Mouse (Mus musculus): ENCODE measurements around the gene Gpalpp1. TPM values are rescaled to one million over a fixed set of nuclear protein-coding genes. Genes with fewer than 3 reads are reported as not detected.
A peak's percentile ranks its signal among the peaks of the same experiment; 100 is the strongest.

Gene Gpalpp1
- polyA plus RNA-seq, 1 experiment from 2014 or later, result 13.2 TPM

GRCm38 (mm10) chr14:76097815-76098214 lies 12.7 kb downstream of the Gpalpp1 start:
- no peaks in the 10 kb centered on the region for H3K27me3 ChIP-seq
- no peak overlapping the region for H3K4me2 ChIP-seq
- 87% methylated on average over 5 of the region's 5 CpGs for WGBS
- H3K4me3 ChIP-seq (replicated peaks), result no peak overlapping the region
- no peaks in the 10 kb centered on the region for H3K9me3 ChIP-seq
- no peak overlapping the region for H3K9ac ChIP-seq (replicated peaks)
- ATAC-seq (ENCODE audit: insufficient number of reproducible peaks, insufficient read depth, low FRiP score, low TSS enrichment, low read depth), result no peak
- no peaks in the 10 kb centered on the region for H3K4me1 ChIP-seq (replicated peaks)
- H3K36me3 ChIP-seq, result peaks cover 77% of the 10 kb centered on the region
- no peak overlapping the region for H3K27ac ChIP-seq

DNA sequence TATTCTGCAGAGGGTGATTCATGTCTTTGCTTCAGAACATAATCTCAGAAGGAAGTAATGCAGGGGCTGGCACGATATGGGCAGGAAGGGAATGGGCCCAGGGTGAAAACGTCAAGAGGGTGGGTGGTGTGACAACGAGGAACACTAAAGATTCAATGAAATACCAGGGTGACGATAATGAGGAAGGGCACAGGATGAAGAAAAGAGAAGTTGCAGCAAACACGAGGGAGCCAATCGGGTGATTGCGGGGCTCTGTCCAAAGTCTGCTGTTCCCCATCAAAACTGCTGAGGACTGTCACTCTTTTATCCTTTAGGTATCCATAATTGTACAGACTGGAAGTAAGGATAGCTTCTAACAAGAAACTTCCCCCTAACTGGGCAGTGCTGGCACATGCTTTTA lies 13.3 kb downstream of the Gpalpp1 start:
- H3K27me3 ChIP-seq, result no peaks in the 10 kb centered on the region
- H3K9ac ChIP-seq (replicated peaks), result no peak overlapping the region
- H3K36me3 ChIP-seq, result peaks cover 80% of the 10 kb centered on the region

DNA sequence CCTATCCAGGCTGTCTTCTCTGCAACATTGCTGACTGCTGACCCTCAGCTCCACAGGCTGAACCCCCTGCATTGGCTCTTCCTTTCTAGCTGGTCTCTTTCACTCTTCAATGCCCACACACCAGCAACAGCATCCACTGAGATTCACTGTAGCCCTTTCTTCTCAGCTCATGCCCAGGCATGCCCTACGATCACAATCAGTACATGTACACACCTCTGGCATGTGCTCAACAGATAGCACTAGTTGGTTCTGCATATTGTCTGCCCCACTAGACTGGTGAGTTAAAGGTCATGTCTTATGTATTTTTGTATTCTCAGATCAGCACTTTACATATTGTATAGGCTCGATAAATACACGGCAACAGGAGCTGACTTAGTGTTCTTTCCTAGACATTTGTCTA lies 26.4 kb downstream of the Gpalpp1 start:
- Histone ChIP-seq H3K4me1 (replicated peaks) (no peaks in the 10 kb centered on the region), H3K9me3 (no peaks in the 10 kb centered on the region), H3K36me3 (peaks cover 11% of the 10 kb centered on the region), H3K4me2 (no peak overlapping the region), H3K27me3 (no peaks in the 10 kb centered on the region), H3K9ac (replicated peaks) (no peak overlapping the region), H3K4me3 (replicated peaks) (no peak overlapping the region), H3K27ac (no peak overlapping the region; the same call in 1 of the 2 replicates)
- 87% methylated on average over 3 of the region's 3 CpGs for WGBS
- ATAC-seq (ENCODE audit: insufficient number of reproducible peaks, insufficient read depth, low FRiP score, low TSS enrichment, low read depth), result no peak

More for the DNA sequence above, 13.3 kb downstream of the Gpalpp1 start:
- Histone ChIP-seq H3K4me3 (replicated peaks) (no peak overlapping the region), H3K4me1 (replicated peaks) (no peaks in the 10 kb centered on the region), H3K4me2 (no peak overlapping the region), H3K9me3 (no peaks in the 10 kb centered on the region), H3K27ac (no peak overlapping the region)
- 93% methylated on average over 7 of the region's 7 CpGs for WGBS
- ATAC-seq (ENCODE audit: insufficient number of reproducible peaks, insufficient read depth, low FRiP score, low TSS enrichment, low read depth), result no peak

- Histone ChIP-seq H3K27ac (no peak overlapping the region), H3K9ac (replicated peaks) (no peak overlapping the region), H3K4me3 (replicated peaks) (no peak overlapping the region), H3K9me3 (no peaks in the 10 kb centered on the region), H3K4me2 (no peak overlapping the region), H3K27me3 (no peaks in the 10 kb centered on the region), H3K4me1 (replicated peaks) (no peaks in the 10 kb centered on the region), H3K36me3 (peaks cover 5% of the 10 kb centered on the region; the same call in 1 of the 2 replicates)
- ATAC-seq (ENCODE audit: insufficient number of reproducible peaks, insufficient read depth, low FRiP score, low TSS enrichment, low read depth), result no peak
- WGBS, result 84% methylated on average over 13 of the region's 13 CpGs
Measured at GRCm38 (mm10) chr14:76082086-76082636, 28.4 kb downstream of the Gpalpp1 start.

DNA sequence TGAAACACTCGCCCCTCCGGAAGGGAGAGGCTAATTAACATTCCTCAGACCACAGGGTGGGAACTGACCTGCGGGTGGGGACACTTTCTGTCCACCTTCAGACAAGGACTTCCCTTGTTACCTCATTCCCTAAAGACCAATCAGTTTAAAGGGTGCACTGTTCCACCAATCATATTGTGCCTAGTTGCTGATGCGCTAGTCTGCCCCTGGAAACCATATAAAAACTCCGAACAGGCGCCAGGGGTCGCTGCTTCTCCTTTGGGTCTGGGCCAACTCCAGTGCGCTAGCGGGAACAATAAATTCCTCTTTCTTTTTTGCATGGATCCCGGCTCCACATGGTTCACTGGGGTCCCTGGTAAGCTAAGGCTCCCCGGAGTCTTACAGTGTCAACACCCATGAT lies 29.1 kb downstream of the Gpalpp1 start:
- peaks cover 3% of the 10 kb centered on the region; the same call in 1 of the 2 replicates for H3K36me3 ChIP-seq
- no peak overlapping the region for H3K4me3 ChIP-seq (replicated peaks)
- H3K27ac ChIP-seq, result no peak overlapping the region
- no peak overlapping the region for H3K9ac ChIP-seq (replicated peaks)
- H3K4me1 ChIP-seq (replicated peaks), result 0 out of 2 replicates have a peak, but pooled peaks cover 4% of the 10 kb centered on the region
- no peak for ATAC-seq (ENCODE audit: insufficient number of reproducible peaks, insufficient read depth, low FRiP score, low TSS enrichment, low read depth)
- no peak overlapping the region for H3K4me2 ChIP-seq
- WGBS, result 65% methylated on average over 11 of the region's 11 CpGs
- H3K27me3 ChIP-seq, result no peaks in the 10 kb centered on the region
- no peaks in the 10 kb centered on the region for H3K9me3 ChIP-seq

GRCm38 (mm10) chr14:76077088-76077491 lies 33.5 kb downstream of the Gpalpp1 start:
- Histone ChIP-seq H3K9ac (replicated peaks) (no peak overlapping the region), H3K4me2 (no peak overlapping the region; the same call in 1 of the 2 replicates), H3K36me3 (no peaks in the 10 kb centered on the region), H3K27ac (no peak overlapping the region), H3K9me3 (no peaks in the 10 kb centered on the region), H3K4me3 (replicated peaks) (no peak overlapping the region), H3K4me1 (replicated peaks) (0 out of 2 replicates have a peak, but pooled peaks cover 4% of the 10 kb centered on the region), H3K27me3 (no peaks in the 10 kb centered on the region)
- ATAC-seq (ENCODE audit: insufficient number of reproducible peaks, insufficient read depth, low FRiP score, low TSS enrichment, low read depth), result no peak; the same call in 1 of the 2 replicates
- WGBS, result 50% methylated on average over 9 of the region's 9 CpGs

DNA sequence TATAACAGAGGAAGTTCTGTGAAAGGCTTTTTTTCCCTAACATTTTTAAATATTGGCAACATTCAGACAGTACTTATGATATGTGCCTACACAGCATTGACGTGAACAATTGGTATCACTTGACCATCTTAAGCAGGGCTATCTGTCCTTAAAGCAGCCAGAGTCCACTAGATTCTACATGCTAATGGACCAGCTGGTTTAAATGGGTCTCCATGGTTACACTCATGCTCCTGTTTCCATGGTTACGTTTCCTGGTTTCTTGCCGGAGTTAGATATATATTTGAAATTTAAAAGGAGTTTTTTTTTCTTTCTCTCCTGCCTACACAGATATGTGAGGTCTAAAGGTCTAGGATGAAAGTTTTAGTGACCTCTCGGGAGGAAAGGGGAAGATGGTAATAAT lies 34.0 kb downstream of the Gpalpp1 start:
- H3K9ac ChIP-seq (replicated peaks), result no peak overlapping the region
- H3K9me3 ChIP-seq, result no peaks in the 10 kb centered on the region
- no peaks in the 10 kb centered on the region for H3K27me3 ChIP-seq
- 64% methylated on average over 4 of the region's 4 CpGs for WGBS
- no peak overlapping the region for H3K4me3 ChIP-seq (replicated peaks)
- H3K4me2 ChIP-seq, result no peak overlapping the region
- no peak for ATAC-seq (ENCODE audit: insufficient number of reproducible peaks, insufficient read depth, low FRiP score, low TSS enrichment, low read depth)
- no peaks in the 10 kb centered on the region for H3K36me3 ChIP-seq
- H3K27ac ChIP-seq, result no peak overlapping the region
- 0 out of 2 replicates have a peak, but pooled peaks cover 4% of the 10 kb centered on the region for H3K4me1 ChIP-seq (replicated peaks)

DNA sequence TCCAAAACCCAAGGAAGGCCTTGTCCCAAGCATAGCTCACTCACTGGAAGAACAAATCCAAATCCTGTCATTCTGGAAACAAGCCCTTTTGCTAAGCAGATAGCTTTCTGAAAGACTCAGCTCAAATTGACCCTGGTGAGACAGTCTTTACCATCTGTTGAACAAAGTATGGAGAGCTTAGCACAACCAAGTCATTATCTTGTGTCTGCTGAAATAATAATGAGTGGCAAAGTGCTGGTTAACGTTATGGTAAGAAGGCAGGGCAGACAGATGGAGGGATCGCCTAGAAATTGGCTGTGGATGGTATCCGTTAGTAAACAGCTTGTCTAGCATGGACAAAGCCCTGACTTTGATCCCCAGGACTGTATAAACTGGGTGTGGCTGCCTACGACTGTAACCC lies 34.8 kb downstream of the Gpalpp1 start:
- Histone ChIP-seq H3K4me2 (no peak overlapping the region), H3K27ac (no peak overlapping the region), H3K9ac (replicated peaks) (no peak overlapping the region), H3K36me3 (no peaks in the 10 kb centered on the region), H3K4me3 (replicated peaks) (no peak overlapping the region), H3K4me1 (replicated peaks) (0 out of 2 replicates have a peak, but pooled peaks cover 4% of the 10 kb centered on the region), H3K9me3 (no peaks in the 10 kb centered on the region), H3K27me3 (no peaks in the 10 kb centered on the region)
- ATAC-seq (ENCODE audit: insufficient number of reproducible peaks, insufficient read depth, low FRiP score, low TSS enrichment, low read depth), result no peak
- 54% methylated on average over 4 of the region's 4 CpGs for WGBS

DNA sequence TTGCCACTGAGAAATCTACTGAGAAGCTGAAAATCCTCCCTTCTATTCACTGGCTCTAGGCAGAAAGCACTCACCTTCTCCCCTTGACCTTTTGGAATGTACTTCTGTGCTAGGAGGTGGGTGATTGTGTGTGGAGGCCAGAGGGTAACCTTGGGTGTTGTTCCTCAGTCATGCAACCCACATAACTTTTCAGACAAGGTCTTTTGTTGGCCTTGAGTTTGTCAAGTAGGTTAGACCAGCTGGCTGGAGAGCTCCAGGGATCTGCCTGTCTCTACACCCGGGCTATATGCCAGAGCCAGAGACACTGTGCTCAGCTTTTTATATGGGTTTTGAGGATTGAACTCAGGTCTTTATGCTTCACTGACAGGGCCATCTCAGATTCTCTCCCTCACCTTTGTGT lies 36.4 kb downstream of the Gpalpp1 start:
- H3K4me1 ChIP-seq (replicated peaks), result peaks cover 13% of the 10 kb centered on the region
- ATAC-seq (ENCODE audit: insufficient number of reproducible peaks, insufficient read depth, low FRiP score, low TSS enrichment, low read depth), result no peak
- H3K4me2 ChIP-seq, result no peak overlapping the region
- no peaks in the 10 kb centered on the region for H3K36me3 ChIP-seq
- WGBS, result 78% methylated on average over 1 of the region's 1 CpGs
- H3K9me3 ChIP-seq, result no peaks in the 10 kb centered on the region
- H3K9ac ChIP-seq (replicated peaks), result no peak overlapping the region
- no peaks in the 10 kb centered on the region for H3K27me3 ChIP-seq
- H3K4me3 ChIP-seq (replicated peaks), result no peak overlapping the region
- no peak overlapping the region for H3K27ac ChIP-seq

GRCm38 (mm10) chr14:76072626-76073025 lies 37.9 kb downstream of the Gpalpp1 start:
- Histone ChIP-seq H3K27ac (no peak overlapping the region), H3K4me3 (replicated peaks) (no peak overlapping the region), H3K4me1 (replicated peaks) (peaks cover 22% of the 10 kb centered on the region), H3K4me2 (no peak overlapping the region), H3K9me3 (no peaks in the 10 kb centered on the region), H3K27me3 (no peaks in the 10 kb centered on the region), H3K36me3 (no peaks in the 10 kb centered on the region), H3K9ac (replicated peaks) (no peak overlapping the region)
- 79% methylated on average over 2 of the region's 2 CpGs for whole genome bisulfite sequencing
- no peak for ATAC-seq (ENCODE audit: insufficient number of reproducible peaks, insufficient read depth, low FRiP score, low TSS enrichment, low read depth)

- Histone ChIP-seq H3K4me3 (replicated peaks) (no peak overlapping the region), H3K4me1 (replicated peaks) (peaks cover 27% of the 10 kb centered on the region), H3K27me3 (no peaks in the 10 kb centered on the region), H3K9ac (replicated peaks) (no peak overlapping the region), H3K9me3 (no peaks in the 10 kb centered on the region), H3K36me3 (no peaks in the 10 kb centered on the region), H3K4me2 (peak overlapping the region; percentile 6), H3K27ac (peak overlapping the region; percentile 74)
- WGBS, result 21% methylated on average over 4 of the region's 4 CpGs
- no peak for ATAC-seq (ENCODE audit: insufficient number of reproducible peaks, insufficient read depth, low FRiP score, low TSS enrichment, low read depth)
Measured at GRCm38 (mm10) chr14:76069296-76069695, 41.3 kb downstream of the Gpalpp1 start.

- Histone ChIP-seq H3K9ac (replicated peaks) (no peak overlapping the region), H3K4me1 (replicated peaks) (peaks cover 27% of the 10 kb centered on the region), H3K36me3 (no peaks in the 10 kb centered on the region), H3K27ac (peak overlapping the region; percentile 74; the same call in 1 of the 2 replicates), H3K4me2 (no peak overlapping the region), H3K9me3 (no peaks in the 10 kb centered on the region), H3K4me3 (replicated peaks) (no peak overlapping the region), H3K27me3 (no peaks in the 10 kb centered on the region)
- ATAC-seq (ENCODE audit: insufficient number of reproducible peaks, insufficient read depth, low FRiP score, low TSS enrichment, low read depth), result no peak
- WGBS, result 65% methylated on average over 4 of the region's 4 CpGs
Measured at GRCm38 (mm10) chr14:76068296-76068695, 42.3 kb downstream of the Gpalpp1 start.

Data from limb, embryonic 12.5 days (tissue).